Mouse (Mus musculus) yolk sac, embryonic 10.5 days (tissue): ENCODE measurements at regions not wholly inside any gene's neighbourhood (a gene's known extent, or its start where the extent isn't known, plus 50 kb on each side); places are given as distances from the start of the nearest gene placed in this dataset.

ENCODE experiments used
- DNase-seq: peaks from one replicate; pipeline ENCODE4 v3.0.0-alpha.2; 2017; ENCODE audit warnings: low spot score

DNA sequence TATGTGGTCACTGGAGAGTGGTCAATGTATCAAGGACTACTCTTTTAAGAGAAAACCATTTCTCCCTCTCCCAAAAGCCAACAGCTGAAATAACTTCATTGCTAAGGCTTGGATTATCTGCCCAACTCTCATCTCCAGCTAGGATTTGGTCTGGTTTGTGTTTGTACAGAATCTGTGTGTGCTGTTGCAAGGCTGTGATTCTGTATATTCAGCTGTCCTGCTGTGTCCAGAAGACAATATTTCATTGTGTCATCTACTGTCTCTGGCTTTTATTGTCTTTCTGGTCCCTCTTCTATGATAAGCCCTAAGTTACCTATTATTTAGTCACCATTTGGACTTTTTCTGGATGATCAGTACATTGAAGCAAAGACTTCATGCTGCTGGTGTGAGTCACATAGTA is 110.9 kb downstream of the Cenpc1 start:
- no peak for DNase-seq

DNA sequence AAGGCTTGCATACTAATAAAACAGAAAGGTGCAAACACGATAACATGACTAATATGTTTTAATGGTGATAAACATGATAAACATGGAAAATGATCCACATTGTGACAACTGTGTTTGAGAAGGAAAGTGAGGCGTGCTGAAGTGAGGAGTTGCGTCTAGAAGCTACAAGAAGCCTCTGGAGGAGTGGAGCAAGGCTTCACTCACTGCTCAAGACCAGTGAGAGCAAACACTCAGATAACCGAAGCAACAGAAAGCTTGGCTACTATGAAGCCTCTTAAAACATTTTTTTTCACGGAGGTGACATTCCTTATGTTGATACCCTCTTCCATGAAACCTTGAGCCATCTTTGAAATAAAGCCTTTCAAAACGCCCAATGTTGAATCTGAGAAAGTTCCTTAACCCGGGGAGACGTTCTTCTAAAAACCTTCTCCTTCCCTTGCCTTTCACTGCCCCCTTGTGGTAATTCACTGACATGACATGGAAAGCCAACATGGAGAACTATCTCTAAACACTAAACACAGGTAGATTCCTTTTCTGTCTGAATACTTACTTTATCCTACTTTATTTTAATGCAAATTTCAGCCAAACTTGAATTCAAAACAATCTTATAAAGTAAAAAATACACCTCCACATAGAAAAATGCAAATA is 128.6 kb downstream of the Cenpc1 start:
- peak; percentile 2 for DNase-seq

DNA sequence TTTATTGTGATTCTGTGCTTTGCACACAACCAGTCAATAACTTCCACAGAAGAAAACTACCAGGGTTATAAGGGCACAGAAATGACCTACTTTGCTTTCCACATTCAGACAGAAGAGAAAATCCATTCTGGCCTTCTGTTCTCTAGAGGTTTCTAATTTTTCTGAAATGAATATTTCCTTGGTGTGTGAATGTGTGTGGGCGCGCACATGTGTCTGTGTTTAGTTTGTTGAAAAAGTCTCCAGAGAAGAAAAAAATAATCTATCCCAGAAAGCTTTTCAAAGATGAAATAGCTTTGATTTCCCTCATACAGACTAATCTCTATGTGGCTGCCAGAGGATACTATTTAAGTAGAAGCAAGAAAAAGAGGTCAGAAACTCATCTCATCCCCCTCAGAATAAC is 147.1 kb downstream of the Cenpc1 start:
- DNase-seq, result no peak

DNA sequence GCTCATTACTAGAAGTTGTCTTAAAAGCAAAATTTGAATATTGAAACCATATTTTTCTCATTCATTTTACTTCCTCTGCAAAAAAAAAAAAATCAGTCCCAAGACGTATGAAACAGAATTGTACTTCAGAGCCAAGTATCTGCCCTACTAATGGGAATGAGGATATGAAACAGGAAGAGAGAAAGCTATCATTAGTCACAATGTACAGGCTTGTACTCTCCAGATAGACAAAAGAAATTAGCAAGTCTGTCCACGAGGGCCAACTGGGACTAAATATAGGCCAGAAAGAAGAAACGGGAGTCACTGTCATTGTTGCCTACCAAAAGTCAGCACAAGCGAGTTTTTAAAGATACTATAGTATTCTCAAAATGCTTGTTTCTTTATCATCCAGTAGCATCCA is 150.4 kb downstream of the Cenpc1 start:
- DNase-seq, result no peak

DNA sequence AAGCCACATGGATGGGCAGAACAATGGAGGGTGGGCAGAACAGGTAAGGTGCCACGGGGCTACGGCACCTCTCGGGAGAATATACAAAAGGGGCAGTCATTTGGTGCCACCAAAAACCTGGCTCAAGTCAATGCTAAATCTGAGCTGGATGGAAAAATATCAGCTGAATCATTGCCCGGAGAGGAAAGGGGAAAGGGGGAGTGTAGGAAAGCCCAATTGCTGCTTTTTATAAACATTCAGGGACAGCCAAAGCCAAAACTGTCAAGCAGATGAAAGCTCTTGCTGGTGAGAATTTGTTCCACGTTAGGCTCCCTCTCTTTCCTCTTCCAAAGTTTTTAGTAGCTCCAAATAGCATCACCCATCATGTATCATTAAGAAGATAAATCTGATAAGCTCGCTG is 168.9 kb downstream of the Cenpc1 start:
- no peak for DNase-seq

DNA sequence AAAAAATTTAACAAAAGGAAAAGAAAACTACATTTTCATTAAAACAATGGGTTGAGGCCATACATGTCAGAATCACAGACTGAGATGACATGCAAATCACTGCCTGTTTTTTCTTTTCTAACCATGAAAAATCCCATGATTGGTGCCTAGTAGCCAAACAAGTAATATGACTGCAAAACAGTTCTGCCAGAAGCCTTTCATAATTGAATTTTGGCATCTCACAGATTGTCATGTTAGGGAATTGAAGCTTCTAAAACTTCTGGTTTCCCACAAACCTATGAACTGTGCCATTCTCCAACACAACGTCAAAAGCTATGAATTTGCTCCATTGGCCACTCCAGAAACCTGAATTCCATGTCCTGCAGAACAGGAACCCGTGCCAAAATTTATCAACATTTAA is 169.6 kb downstream of the Cenpc1 start:
- no peak for DNase-seq

DNA sequence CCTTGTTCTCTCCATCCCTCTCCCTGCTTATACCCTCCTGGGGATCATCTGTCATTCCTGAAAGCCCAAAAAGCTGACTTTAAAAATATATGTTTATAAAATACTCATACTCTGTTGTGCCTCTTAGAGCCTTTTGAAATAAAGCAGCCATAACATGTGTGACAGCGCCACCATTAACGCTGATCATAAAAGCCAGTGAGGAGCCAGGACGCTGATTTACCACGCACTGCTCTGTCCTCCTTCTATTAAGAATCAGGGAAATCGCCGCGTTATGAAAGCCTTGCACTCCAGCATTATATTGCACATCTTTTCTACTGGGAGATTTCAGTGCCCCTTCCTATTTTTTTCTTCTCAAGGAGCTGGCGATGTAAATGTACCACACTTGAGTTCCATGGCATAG is 195.1 kb downstream of the Cenpc1 start:
- no peak for DNase-seq

DNA sequence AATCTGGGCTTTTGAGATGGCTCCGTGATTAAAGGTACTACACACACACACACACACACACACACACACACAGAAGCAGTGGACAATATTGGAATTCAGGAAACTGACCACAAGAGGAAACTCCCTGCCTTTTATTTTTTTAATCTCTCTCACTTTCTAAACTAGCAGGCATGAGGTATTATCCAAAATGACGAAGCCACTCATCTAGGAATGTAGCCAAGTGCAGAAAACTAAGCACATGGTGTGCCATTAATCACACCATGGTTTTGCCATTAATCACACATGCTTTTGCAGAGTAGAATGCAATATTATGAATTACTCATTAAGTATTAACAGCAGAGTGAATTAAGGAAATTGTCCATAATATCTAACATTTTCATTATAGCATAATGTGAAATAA is 232.8 kb downstream of the Cenpc1 start:
- no peak for DNase-seq

DNA sequence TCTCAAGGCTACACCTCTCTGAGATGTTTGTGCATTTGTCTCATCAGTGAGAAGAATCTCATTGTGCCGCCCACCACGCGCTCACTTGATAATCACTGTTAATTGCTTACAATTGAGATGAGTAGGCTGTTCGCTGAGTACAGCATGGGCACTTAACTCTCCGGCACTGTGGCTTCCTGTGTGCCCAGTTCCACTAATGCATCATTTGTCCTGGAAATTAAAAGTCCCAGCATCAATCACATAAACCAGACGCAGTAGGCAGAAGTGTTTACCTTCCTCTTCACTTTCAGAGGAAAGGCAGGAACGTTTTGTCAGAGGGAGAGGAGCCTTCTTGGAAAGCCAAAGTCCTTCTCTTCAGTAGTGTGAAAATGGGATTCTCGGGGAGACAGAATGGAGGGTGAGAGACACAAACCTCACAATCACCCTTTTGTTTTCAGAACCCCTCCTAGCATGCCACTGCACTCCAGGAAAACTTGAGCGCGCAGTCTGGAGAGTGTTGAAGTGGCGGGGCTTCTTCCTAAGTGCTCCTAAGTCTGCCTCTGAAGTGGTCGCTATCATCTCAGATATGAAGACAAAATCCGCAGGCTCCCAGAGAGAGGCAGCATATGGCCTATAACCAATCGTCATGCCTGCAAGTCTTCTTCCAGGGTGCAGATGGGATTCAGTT is 269.7 kb downstream of the Cenpc1 start:
- no peak for DNase-seq

DNA sequence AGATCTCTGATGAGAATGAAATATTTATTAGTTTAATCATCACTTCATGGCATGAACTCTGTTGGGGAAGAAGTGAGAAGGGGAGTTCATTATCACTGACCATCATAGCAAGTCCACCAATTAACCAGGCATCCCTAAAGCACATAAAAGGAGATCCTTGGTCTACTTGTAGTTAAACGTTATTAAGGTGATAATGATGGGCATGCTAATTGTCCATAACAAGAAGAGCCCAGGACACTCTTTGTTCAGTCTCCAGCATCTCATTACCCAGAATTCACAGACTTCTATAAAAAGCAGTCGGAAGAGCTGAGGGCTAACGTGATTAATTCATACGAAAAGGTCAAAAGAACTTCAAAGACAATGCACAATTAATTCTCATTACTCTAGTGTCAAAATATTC is 272.2 kb downstream of the Cenpc1 start:
- DNase-seq, result no peak

DNA sequence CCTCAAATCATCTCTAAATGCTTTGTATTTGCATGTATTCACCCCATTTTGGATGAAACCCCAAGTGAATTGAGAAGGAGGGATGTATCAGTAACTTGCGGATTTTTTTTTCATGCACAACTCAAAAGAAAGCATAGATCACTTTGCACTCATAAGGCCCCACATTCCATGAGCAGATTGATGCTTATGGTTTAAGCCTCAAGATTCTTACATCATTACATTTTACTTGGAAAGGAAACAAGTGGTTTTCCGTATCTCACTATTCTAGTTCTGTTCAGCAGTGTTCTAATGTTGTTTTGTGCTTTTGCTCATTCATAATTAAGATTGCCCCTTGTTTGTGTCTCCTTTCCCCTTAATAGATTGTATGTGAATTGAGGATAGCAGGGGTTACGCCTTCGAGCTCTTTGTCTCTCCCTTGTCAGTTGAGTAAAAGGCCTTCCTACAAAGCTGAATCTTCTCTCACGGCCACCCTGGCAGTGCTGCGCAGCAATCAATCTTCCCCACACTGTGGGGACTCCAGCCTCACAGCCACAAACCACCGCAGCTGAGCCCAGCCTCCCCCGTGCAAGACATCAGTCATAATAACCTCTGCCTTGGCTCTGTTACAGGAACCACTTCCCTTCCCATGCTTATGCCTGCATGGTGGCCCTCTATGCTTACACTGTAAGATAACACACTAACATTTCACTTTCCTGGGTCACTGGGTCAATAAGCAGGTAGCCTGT is 284.5 kb downstream of the Cenpc1 start:
- DNase-seq, result no peak

DNA sequence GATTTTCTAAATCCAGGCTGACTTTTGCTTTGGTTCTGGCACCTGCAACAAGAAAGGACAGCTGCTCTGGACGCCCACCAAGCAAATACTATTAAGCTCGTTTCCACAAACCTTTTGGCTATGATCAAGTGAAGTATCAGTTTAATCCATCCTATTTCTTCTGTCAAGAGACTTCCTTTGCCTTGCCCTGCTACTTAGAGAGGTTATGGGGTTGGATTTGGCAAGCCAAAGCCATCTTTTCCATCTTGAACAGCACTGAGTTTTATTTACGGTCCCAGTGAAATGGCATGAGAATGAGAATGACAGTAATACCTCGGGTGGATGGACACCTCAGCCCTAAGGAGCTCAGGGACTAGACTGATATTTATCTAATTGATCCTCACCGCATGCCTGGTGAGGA is 285.4 kb downstream of the Cenpc1 start:
- no peak for DNase-seq

DNA sequence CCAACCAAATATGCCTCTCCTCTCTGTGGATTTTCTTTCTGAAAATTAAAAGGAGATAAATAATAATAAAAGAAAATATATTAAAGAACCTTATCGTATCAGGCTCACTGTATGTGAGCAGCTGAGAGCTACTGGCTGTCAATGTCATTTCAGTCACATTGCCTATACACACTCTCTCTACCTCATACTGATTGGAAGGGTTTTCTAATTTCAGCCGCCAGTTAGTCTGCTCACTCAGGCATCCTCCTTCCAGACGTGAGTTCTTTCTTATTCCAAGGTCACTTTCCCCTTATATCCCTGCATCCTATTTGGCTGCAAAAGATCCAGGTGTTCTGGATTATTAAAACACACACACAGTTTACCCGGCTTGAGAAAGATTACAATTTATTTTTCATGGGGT is 286.2 kb downstream of the Cenpc1 start:
- no peak for DNase-seq

DNA sequence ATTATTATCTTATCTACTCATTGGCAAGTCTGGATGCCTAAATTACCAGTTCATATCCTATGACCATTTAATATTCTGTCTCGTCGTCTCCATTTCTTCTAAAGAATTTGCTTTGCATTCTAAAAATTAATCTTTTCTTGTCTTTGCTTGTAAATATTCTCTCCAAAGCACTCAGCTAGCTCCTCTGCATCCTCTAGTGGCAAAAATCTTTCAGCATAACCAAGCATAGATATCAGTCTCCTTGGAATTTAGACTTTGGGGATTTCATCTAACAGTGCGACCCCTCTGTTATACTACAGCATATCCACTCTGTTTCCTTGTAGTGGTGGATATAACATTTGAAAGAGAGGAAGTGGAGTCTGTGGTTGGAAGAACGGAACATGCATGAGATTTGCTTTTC is 292.7 kb downstream of the Cenpc1 start:
- DNase-seq, result no peak

DNA sequence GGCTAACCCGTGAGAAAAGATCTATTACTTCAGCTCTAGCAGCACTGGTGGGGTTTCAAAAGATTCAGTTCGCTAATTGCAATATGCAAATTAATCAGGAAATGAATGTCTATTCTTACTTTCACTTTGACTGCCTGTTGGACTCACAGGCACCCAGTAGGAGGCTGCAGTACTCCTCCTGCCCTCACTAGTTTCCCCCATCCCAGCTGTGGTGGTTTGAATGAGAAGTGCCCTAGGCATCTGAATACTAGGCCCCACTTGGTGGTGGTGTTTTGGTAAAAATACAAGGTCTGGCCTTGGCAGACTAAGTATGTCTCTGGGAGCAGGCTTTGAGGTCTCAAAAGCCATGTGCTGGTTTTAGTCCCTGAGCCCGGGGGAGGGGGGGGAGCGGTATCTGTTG is 293.3 kb downstream of the Cenpc1 start:
- no peak for DNase-seq

DNA sequence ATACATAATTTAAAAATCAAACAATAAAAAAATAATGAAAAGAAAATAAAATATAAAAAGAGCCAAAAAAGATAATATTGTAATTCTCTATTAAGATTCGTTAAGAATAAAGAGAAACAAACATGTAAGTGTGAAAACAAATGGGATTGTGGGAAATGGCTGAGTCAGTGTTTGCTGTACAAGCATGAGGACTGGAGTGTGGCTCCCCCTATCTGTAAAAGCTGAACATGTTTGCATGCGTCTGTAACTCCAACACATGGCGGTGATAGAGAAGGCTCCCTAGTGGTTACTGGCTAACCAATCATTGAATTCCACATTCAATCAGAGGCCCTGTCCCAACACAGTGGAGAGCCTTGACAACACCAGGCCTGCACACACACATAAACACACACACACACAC is 298.2 kb downstream of the Cenpc1 start:
- no peak for DNase-seq

DNA sequence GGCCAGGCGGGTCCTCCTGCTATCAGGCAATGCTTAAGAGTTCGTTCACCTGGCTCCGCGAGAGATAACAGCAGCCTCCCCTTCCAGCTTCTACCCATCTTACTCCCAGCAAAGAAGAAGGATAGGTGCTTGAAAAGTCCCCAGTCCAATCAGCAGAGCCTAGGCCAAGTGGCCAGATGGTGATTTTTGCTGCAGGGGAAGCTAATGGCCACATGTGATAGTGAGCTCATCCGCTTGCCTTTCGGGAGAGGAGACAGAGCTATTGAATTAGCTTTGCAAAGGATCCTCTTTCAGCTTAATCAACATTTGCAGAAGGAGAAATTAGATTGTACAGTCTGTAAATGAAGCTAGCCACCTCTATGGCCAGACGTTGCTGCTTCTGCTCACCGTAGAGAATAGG is 308.7 kb downstream of the Cenpc1 start:
- no peak for DNase-seq

DNA sequence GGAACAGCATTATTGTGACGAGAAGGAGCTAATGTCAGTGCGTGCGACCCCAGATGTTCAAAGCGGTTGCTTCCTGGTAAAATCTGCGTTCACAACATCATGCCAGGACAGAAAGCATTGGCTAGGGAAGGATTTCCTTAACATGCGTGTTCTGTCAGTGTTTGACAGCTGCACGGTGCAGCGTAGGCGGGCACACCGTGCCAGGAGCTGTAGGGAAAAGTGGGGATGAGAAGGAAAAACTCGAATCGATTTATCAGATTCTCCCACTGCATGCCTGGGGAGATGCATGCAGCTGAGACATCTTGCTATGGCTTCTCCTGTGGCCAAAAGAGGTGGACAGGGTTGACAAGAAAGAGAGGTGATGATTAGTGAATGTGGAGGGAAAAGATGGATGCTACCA is 311.2 kb downstream of the Cenpc1 start:
- DNase-seq, result no peak

DNA sequence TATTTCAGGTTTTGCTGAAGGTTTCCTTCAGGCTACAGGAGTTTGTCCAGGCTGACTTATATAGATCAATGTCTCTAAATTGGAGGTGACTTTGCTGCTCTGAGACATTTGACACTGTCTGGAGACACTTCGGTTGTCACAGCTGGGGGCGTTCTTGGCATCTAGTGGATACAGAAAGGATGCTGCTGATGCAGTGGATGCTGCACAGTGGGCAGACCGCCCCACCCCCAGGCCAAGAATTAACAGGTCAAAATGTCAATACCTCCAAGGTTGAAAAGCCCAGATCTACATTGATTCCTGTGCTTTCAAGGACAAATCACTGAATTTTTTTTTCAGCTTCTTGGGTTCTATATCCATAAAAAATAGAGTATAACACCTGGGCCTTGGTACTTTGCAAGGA is 312.3 kb downstream of the Cenpc1 start:
- no peak for DNase-seq

DNA sequence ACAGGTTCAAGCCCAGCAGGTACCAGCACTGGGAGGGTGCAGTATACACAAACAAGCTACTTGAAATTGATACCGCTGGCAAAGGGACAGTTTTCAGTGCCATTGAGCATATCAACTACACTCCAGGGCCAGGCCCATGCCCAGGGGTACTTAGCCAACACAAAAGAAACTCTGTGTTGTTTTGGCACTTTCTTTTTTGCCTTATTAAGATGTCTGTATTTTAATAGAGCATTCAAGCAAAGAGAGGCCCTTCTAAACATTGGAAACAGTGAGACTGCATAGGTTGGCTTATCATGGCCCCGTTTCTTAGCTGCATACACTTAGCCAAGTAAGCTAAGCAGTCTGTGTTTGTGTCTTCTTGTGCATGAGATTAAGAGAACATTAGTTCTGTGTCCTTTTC is 313.7 kb downstream of the Cenpc1 start:
- no peak for DNase-seq

DNA sequence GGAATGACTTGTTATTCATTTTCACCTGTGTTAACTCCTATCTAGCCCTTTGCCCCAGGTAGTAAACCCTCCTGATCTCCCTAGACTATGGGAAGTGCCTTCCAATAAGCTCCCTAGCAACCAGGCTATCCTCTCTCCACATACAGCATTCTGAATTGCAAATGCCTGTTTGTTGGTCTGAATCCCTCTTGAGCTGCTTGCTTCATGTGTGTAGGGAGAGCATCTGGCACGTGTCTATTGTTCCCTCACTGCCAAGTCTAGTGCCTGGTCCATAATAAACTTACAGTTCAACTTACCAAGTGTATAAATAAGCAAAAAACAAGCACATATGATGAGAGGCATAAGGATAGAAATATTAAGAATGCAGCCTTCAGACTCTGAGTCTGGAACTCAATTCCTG is 314.5 kb downstream of the Cenpc1 start:
- DNase-seq, result no peak

DNA sequence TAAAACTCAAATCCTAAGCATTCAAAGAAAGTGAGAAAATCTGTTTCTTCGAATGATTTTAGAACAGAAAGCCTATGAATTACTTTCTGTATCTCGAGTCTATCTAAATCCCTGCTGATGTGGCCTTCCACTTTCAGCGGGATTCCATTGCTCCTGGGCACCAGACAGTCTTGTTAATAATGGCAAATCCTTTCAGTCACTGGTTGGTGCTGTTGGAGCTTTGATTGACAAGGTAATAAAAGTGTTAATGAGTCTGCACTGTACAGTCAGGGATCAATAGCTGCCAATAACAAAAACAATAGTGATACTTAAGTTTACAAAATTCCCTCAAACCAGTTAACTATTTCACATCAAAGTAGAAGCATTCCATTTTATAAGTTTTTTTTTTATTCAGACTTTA is 335.8 kb downstream of the Cenpc1 start:
- DNase-seq, result no peak

DNA sequence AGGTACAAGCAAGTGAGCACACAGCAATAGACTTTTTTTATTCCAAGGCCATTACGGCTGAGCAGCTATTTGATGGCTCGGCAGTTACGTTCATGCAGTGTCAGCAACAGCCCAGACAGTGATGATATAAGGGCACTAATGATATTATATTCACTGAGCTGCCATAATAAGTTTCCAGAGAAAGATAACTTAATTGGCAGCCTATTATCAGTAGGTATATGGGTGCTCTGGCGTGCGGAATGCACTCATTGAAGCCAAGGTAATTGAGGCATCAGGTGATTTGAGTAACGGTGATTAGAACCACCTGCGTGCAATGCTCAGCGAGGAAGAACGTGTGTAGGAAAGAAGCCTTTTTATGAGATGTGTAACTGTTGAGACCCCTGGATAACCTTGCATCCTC is 358.0 kb downstream of the Cenpc1 start:
- no peak for DNase-seq

DNA sequence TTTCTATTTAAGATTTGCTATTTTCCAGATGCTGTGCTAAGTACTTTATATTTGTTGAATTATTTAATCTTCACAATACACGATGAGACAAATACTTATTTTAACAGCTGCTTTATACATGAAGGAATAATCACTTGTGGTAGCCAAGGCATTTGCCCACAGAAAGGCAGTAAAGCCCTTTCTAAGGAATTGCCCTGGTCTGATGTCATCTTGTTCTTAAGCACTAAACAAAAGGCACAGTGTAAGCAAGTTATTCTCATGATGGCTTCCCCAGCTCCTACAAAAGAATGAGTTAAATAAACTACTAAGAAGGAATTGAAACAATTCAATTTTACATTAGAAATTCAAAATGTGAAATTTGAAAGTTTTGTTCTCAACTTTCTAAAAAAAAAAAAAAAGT is 358.8 kb downstream of the Cenpc1 start:
- DNase-seq, result no peak
